26 mouse cellular contexts compared by ENCODE assay signal in the genomic region with DNA sequence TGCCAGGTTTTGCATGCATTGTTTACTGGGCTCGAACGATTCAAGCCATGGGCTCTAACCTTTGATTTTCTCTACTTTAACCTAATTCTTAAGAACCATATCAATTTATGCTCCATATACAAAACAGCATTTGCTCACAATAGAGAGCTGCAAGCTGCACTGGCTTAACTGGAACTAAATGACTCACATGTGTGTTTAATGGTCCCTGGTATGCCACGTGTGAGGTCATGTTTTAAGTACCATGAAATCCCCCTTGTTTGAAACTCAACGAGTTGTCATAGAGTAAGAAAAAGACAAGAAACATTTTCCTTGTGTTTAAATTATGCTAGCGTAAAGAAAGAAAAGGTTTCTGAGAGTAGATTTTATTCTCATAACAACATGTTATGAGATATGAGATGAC.
"Had no signal": no experiment of that assay in that cellular context is flagged by ENCODE, and none has a peak within 500 bp of the region (broad histone marks: within the 10 kb centered on the region; RNA-seq: fewer than 3 reads in every experiment).

No protein-coding gene starts in this region.

- DNase-seq: gastrocnemius, postnatal 14 days; gastrocnemius, postnatal 36 days; heart, adult 11 months; heart, adult 2 months; heart, postnatal 14 days; heart, postnatal 36 days; kidney, adult 18-20 months; kidney, adult 8-10 months; kidney, postnatal 10 days; kidney, postnatal 25 days; kidney, postnatal 4 days; liver; liver, embryonic 13.5 days had no signal

- H3K4me1 ChIP-seq: heart, embryonic 13.5 days; heart, embryonic 15.5 days; hindbrain, embryonic 13.5 days; hindbrain, embryonic 15.5 days; liver, embryonic 13.5 days; liver, embryonic 15.5 days had no signal

- H3K36me3 ChIP-seq: heart, embryonic 13.5 days; heart, embryonic 15.5 days; hindbrain, embryonic 13.5 days; hindbrain, embryonic 15.5 days; limb, embryonic 10.5 days; limb, embryonic 12.5 days; liver, embryonic 13.5 days; liver, embryonic 15.5 days had no signal

- H3K27ac ChIP-seq: heart, adult 2 months; heart, embryonic 13.5 days; heart, embryonic 15.5 days; hindbrain, embryonic 13.5 days; hindbrain, embryonic 15.5 days; hindbrain, postnatal 0 days; layer of hippocampus, adult 2 months; left cerebral cortex, adult 2 months; limb, embryonic 10.5 days; limb, embryonic 12.5 days; liver, embryonic 13.5 days; liver, embryonic 15.5 days had no signal

- H3K9ac ChIP-seq: heart, embryonic 13.5 days; heart, embryonic 15.5 days; hindbrain, embryonic 13.5 days; hindbrain, embryonic 15.5 days; limb, embryonic 12.5 days; liver, embryonic 13.5 days; liver, embryonic 15.5 days had no signal

- H3K4me3 ChIP-seq: heart, adult 2 months; heart, embryonic 13.5 days; heart, embryonic 15.5 days; hindbrain, embryonic 13.5 days; hindbrain, embryonic 15.5 days; layer of hippocampus, adult 2 months; left cerebral cortex, adult 2 months; limb, embryonic 10.5 days; limb, embryonic 12.5 days; liver, embryonic 13.5 days; liver, embryonic 15.5 days had no signal

- ATAC-seq: hindbrain, postnatal 0 days; intestine, embryonic 16.5 days had no signal

- H3K27me3 ChIP-seq: heart, embryonic 13.5 days; heart, embryonic 15.5 days; hindbrain, embryonic 13.5 days; hindbrain, embryonic 15.5 days; limb, embryonic 12.5 days; liver, embryonic 13.5 days; liver, embryonic 15.5 days had no signal

- H3K9me3 ChIP-seq: heart, embryonic 13.5 days; heart, embryonic 15.5 days; hindbrain, embryonic 13.5 days; hindbrain, embryonic 15.5 days; limb, embryonic 10.5 days; limb, embryonic 12.5 days; liver, embryonic 13.5 days; liver, embryonic 15.5 days had no signal

- H3K4me2 ChIP-seq: heart, embryonic 11.5 days; heart, embryonic 13.5 days; heart, embryonic 15.5 days; hindbrain, embryonic 13.5 days; hindbrain, embryonic 15.5 days; limb, embryonic 12.5 days; liver, embryonic 11.5 days; liver, embryonic 13.5 days; liver, embryonic 15.5 days had no signal
